Mouse (Mus musculus): ENCODE data around the gene Slc24a3. TPM values are rescaled to one million over a fixed set of nuclear protein-coding genes. Genes with fewer than 3 reads are reported as not detected.

Slc24a3 gene
- polyA plus RNA-seq, 1 experiment from 2014 or later, result 3.2 TPM

GRCm38 (mm10) chr2:145340816-145341215, 173.3 kb downstream of the Slc24a3 start:
- Histone ChIP-seq H3K4me3 (no peak overlapping the region), H3K4me1 (no peaks in the 10 kb centered on the region), H3K9ac (replicated peaks) (no peak overlapping the region), H3K9me3 (no peaks in the 10 kb centered on the region), H3K36me3 (no peaks in the 10 kb centered on the region), H3K4me2 (replicated peaks) (no peak overlapping the region), H3K27ac (replicated peaks) (no peak overlapping the region), H3K27me3 (no peaks in the 10 kb centered on the region)
- 86% methylated on average over 2 of the region's 2 CpGs for WGBS
- ATAC-seq (ENCODE audit: low FRiP score, low read depth), result no peak

DNA sequence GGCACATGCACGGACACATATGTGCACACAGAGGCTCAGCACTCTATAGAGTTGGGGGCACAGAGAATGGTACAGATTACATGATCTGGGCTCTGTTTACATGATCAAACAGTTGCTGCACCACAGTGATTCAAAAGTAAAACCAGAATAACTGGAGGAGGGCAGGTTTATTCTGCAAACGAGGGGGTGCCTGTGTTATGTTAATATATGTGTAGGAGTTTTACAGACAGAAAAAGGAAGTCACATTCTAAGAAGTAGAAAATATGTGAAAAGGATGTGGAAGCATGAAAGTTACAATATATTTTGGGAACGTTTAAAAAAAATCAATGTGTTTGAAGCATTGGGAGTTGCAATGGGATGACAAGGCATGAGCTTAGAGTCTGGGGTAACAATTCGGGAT, 175.4 kb downstream of the Slc24a3 start:
- Histone ChIP-seq H3K4me3 (no peak overlapping the region), H3K4me1 (no peaks in the 10 kb centered on the region), H3K36me3 (no peaks in the 10 kb centered on the region), H3K4me2 (replicated peaks) (no peak overlapping the region), H3K9ac (replicated peaks) (no peak overlapping the region), H3K9me3 (no peaks in the 10 kb centered on the region), H3K27ac (replicated peaks) (no peak overlapping the region), H3K27me3 (no peaks in the 10 kb centered on the region)
- WGBS, result 80% methylated on average over 4 of the region's 4 CpGs
- no peak for ATAC-seq (ENCODE audit: low FRiP score, low read depth)

GRCm38 (mm10) chr2:145344521-145344920, 177.0 kb downstream of the Slc24a3 start:
- Histone ChIP-seq H3K9ac (replicated peaks) (no peak overlapping the region), H3K27ac (replicated peaks) (no peak overlapping the region), H3K4me3 (no peak overlapping the region), H3K4me2 (replicated peaks) (no peak overlapping the region), H3K4me1 (no peaks in the 10 kb centered on the region), H3K27me3 (no peaks in the 10 kb centered on the region), H3K9me3 (no peaks in the 10 kb centered on the region), H3K36me3 (no peaks in the 10 kb centered on the region)
- ATAC-seq (ENCODE audit: low FRiP score, low read depth), result no peak
- WGBS, result 95% methylated on average over 1 of the region's 1 CpGs

GRCm38 (mm10) chr2:145353801-145354200, 186.2 kb downstream of the Slc24a3 start:
- no peak overlapping the region for H3K27ac ChIP-seq (replicated peaks)
- H3K36me3 ChIP-seq, result no peaks in the 10 kb centered on the region
- no peaks in the 10 kb centered on the region for H3K4me1 ChIP-seq
- WGBS, result 77% methylated on average over 1 of the region's 1 CpGs
- no peak overlapping the region for H3K4me2 ChIP-seq (replicated peaks)
- no peaks in the 10 kb centered on the region for H3K27me3 ChIP-seq
- ATAC-seq (ENCODE audit: low FRiP score, low read depth), result no peak
- no peaks in the 10 kb centered on the region for H3K9me3 ChIP-seq
- no peak overlapping the region for H3K9ac ChIP-seq (replicated peaks)
- H3K4me3 ChIP-seq, result no peak overlapping the region

- H3K36me3 ChIP-seq, result no peaks in the 10 kb centered on the region
- H3K27ac ChIP-seq (replicated peaks), result no peak overlapping the region
- no peaks in the 10 kb centered on the region for H3K4me1 ChIP-seq
- no peak overlapping the region for H3K9ac ChIP-seq (replicated peaks)
- no peak for ATAC-seq (ENCODE audit: low FRiP score, low read depth)
- no peak overlapping the region for H3K4me2 ChIP-seq (replicated peaks)
- WGBS, result 81% methylated on average over 6 of the region's 6 CpGs
- H3K9me3 ChIP-seq, result no peaks in the 10 kb centered on the region
- no peaks in the 10 kb centered on the region for H3K27me3 ChIP-seq
- H3K4me3 ChIP-seq, result no peak overlapping the region
Observed at GRCm38 (mm10) chr2:145358236-145358942, 190.8 kb downstream of the Slc24a3 start.

- no peak for ATAC-seq (ENCODE audit: low FRiP score, low read depth)
- H3K4me2 ChIP-seq (replicated peaks), result no peak overlapping the region
- H3K9ac ChIP-seq (replicated peaks), result no peak overlapping the region
- H3K9me3 ChIP-seq, result no peaks in the 10 kb centered on the region
- no peak overlapping the region for H3K27ac ChIP-seq (replicated peaks)
- no peaks in the 10 kb centered on the region for H3K4me1 ChIP-seq
- no peaks in the 10 kb centered on the region for H3K27me3 ChIP-seq
- no peak overlapping the region for H3K4me3 ChIP-seq
- WGBS, result 84% methylated on average over 2 of the region's 2 CpGs
- no peaks in the 10 kb centered on the region for H3K36me3 ChIP-seq
Observed at GRCm38 (mm10) chr2:145363604-145364003, 196.1 kb downstream of the Slc24a3 start.

DNA sequence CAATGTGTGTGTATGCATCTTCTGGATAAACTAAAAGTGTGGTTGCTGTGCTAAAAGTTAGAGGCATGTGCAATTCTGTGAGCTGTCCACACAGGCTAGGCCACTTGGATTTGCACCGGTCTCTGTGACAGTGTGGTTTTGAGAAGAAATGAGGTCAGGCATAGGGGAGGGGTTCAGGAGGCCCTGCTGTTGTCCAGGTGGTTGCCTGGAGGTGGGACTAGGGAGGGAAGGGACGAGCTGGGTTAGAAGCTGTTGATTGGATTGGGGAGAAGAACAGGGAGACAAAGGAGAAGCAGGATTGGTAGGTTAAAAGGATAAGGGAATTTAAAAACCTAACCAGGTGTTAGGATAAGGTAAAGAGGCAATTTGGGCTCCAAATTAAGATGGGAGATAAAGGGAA, 201.1 kb downstream of the Slc24a3 start:
- H3K27me3 ChIP-seq, result no peaks in the 10 kb centered on the region
- no peak overlapping the region for H3K4me2 ChIP-seq (replicated peaks)
- H3K4me1 ChIP-seq, result no peaks in the 10 kb centered on the region
- no peaks in the 10 kb centered on the region for H3K36me3 ChIP-seq
- WGBS, result 62% methylated on average over 2 of the region's 2 CpGs
- no peaks in the 10 kb centered on the region for H3K9me3 ChIP-seq
- H3K27ac ChIP-seq (replicated peaks), result no peak overlapping the region
- no peak for ATAC-seq (ENCODE audit: low FRiP score, low read depth)
- no peak overlapping the region for H3K9ac ChIP-seq (replicated peaks)
- no peak overlapping the region for H3K4me3 ChIP-seq

DNA sequence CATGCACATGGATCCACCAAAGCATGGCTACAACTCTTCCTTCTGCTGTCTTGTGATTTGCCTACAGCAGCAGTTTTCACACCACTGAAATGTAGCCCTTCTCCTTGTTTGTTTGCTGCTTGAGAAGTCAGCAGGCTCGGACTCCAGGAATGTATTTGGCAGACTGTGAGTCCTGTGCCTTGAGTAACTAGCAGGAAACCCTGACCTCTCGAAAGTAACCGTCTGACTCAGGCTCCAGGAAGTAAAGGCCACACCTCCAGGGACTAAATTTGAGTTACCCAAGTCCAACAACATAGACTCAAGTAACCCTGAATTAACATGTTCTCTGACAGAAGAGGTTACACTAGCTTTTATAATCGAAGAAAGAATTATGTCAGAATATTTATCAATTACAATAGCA, 203.2 kb downstream of the Slc24a3 start:
- no peak overlapping the region for H3K9ac ChIP-seq (replicated peaks)
- no peak overlapping the region for H3K4me2 ChIP-seq (replicated peaks)
- H3K9me3 ChIP-seq, result no peaks in the 10 kb centered on the region
- H3K4me1 ChIP-seq, result no peaks in the 10 kb centered on the region
- no peak overlapping the region for H3K4me3 ChIP-seq
- WGBS, result 78% methylated on average over 4 of the region's 4 CpGs
- ATAC-seq (ENCODE audit: low FRiP score, low read depth), result no peak
- H3K27ac ChIP-seq (replicated peaks), result no peak overlapping the region
- H3K36me3 ChIP-seq, result no peaks in the 10 kb centered on the region
- H3K27me3 ChIP-seq, result no peaks in the 10 kb centered on the region

GRCm38 (mm10) chr2:145373803-145374202, 206.2 kb downstream of the Slc24a3 start:
- Histone ChIP-seq H3K4me1 (no peaks in the 10 kb centered on the region), H3K27ac (replicated peaks) (no peak overlapping the region), H3K4me3 (no peak overlapping the region), H3K9ac (replicated peaks) (no peak overlapping the region), H3K27me3 (no peaks in the 10 kb centered on the region), H3K4me2 (replicated peaks) (no peak overlapping the region), H3K36me3 (no peaks in the 10 kb centered on the region), H3K9me3 (no peaks in the 10 kb centered on the region)
- 76% methylated on average over 5 of the region's 5 CpGs for WGBS
- 0 out of 2 replicates have a peak, but pooled peaks have one; percentile 60 for ATAC-seq (ENCODE audit: low FRiP score, low read depth)

GRCm38 (mm10) chr2:145382908-145383770, 215.6 kb downstream of the Slc24a3 start:
- Histone ChIP-seq H3K27me3 (no peaks in the 10 kb centered on the region), H3K9me3 (no peaks in the 10 kb centered on the region), H3K4me2 (replicated peaks) (no peak overlapping the region), H3K27ac (replicated peaks) (no peak overlapping the region), H3K9ac (replicated peaks) (no peak overlapping the region), H3K36me3 (no peaks in the 10 kb centered on the region), H3K4me3 (no peak overlapping the region), H3K4me1 (no peaks in the 10 kb centered on the region)
- 78% methylated on average over 13 of the region's 13 CpGs for WGBS
- ATAC-seq (ENCODE audit: low FRiP score, low read depth), result no peak

DNA sequence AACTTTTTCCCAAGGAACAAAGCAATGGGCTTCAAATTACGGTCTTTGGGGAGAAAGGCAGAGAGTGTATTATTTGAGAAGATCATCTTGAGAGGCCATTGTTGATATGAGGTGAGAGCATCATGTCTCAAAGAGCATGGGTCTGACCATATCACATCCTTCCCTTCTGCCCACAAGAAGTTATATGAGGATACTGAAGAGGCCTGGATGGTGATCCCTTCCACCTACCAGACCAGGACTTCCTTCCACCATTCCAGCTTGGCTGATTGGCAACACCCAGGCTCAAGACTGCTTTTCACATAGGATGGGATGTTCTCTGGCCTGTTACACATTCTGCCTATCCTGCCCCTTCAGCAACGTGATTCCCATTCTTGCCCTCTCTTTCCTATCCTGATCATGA, 216.7 kb downstream of the Slc24a3 start:
- H3K9ac ChIP-seq (replicated peaks), result no peak overlapping the region
- H3K4me1 ChIP-seq, result no peaks in the 10 kb centered on the region
- 88% methylated on average over 2 of the region's 2 CpGs for WGBS
- no peaks in the 10 kb centered on the region for H3K36me3 ChIP-seq
- no peak for ATAC-seq (ENCODE audit: low FRiP score, low read depth)
- no peak overlapping the region for H3K4me3 ChIP-seq
- no peak overlapping the region for H3K27ac ChIP-seq (replicated peaks)
- no peaks in the 10 kb centered on the region for H3K9me3 ChIP-seq
- no peak overlapping the region for H3K4me2 ChIP-seq (replicated peaks)
- no peaks in the 10 kb centered on the region for H3K27me3 ChIP-seq

DNA sequence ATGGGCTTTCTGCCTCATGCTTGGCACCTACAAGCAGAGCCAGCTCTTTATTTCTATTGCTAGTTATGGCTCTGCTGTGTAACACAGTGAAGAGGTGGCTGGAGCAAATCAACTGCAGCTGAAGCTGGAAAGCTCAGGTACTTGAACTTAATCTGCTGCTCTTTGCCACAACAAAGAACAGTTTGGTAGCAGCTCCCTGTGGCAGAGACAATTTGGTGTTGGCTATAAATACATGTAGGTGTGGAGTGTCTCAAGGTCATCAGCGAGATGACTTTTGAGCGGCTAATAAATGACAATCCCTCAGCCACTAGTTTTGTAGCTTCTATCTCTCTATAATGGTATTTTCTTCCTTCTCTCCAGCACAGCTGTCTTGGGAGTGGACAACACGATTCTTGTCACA, 217.7 kb downstream of the Slc24a3 start:
- no peak for ATAC-seq (ENCODE audit: low FRiP score, low read depth)
- no peak overlapping the region for H3K27ac ChIP-seq (replicated peaks)
- no peaks in the 10 kb centered on the region for H3K9me3 ChIP-seq
- 93% methylated on average over 3 of the region's 3 CpGs for WGBS
- H3K4me2 ChIP-seq (replicated peaks), result no peak overlapping the region
- no peaks in the 10 kb centered on the region for H3K27me3 ChIP-seq
- H3K4me1 ChIP-seq, result no peaks in the 10 kb centered on the region
- no peak overlapping the region for H3K9ac ChIP-seq (replicated peaks)
- H3K36me3 ChIP-seq, result no peaks in the 10 kb centered on the region
- no peak overlapping the region for H3K4me3 ChIP-seq

All from midbrain, embryonic 12.5 days (tissue).